15 mouse cellular contexts compared by ENCODE assay signal in genomic region chr9:41523969-41524368, GRCm38 (mm10).
DNase-seq lines count a peak whose midpoint lies in the region; ATAC-seq and TF ChIP-seq lines count a peak whose summit lies in the region.
"Had no signal": no experiment of that assay in that cellular context is flagged by ENCODE, and none has a peak within 500 bp of the region (broad histone marks: within the 10 kb centered on the region; RNA-seq: fewer than 3 reads in every experiment).

No protein-coding gene starts in this region.

- H3K4me2 ChIP-seq in limb, embryonic 12.5 days: no peak overlapping the region
- no peak overlapping the region for H3K4me2 ChIP-seq in hindbrain, embryonic 15.5 days
- H3K4me2 ChIP-seq in neural tube, embryonic 15.5 days: no peak overlapping the region
- H3K4me2 ChIP-seq: heart, embryonic 15.5 days had no signal

- H3K36me3 ChIP-seq in limb, embryonic 12.5 days: peaks cover 9% of the 10 kb centered on the region; the same call in 1 of the 2 replicates
- H3K36me3 ChIP-seq in limb, embryonic 10.5 days: peaks cover 3% of the 10 kb centered on the region; the same call in 1 of the 2 replicates
- no peaks in the 10 kb centered on the region for H3K36me3 ChIP-seq in hindbrain, embryonic 15.5 days
- no peaks in the 10 kb centered on the region for H3K36me3 ChIP-seq in neural tube, embryonic 15.5 days
- H3K36me3 ChIP-seq: heart, embryonic 15.5 days had no signal

- no peaks in the 10 kb centered on the region for H3K27me3 ChIP-seq in limb, embryonic 12.5 days
- H3K27me3 ChIP-seq in limb, embryonic 10.5 days (ENCODE audit: low read depth, poor library complexity, severe bottlenecking): no peaks in the 10 kb centered on the region
- no peaks in the 10 kb centered on the region for H3K27me3 ChIP-seq in hindbrain, embryonic 15.5 days
- H3K27me3 ChIP-seq in neural tube, embryonic 15.5 days (replicated peaks): no peaks in the 10 kb centered on the region
- H3K27me3 ChIP-seq: heart, embryonic 15.5 days had no signal

- WGBS in limb, embryonic 12.5 days: 95% methylated on average over 2 of the region's 2 CpGs
- WGBS in limb, embryonic 10.5 days: 92% methylated on average over 2 of the region's 2 CpGs
- WGBS in hindbrain, embryonic 15.5 days: 98% methylated on average over 2 of the region's 2 CpGs
- WGBS in neural tube, embryonic 15.5 days: 95% methylated on average over 2 of the region's 2 CpGs

- no peak for TF ChIP-seq CTCF in embryonic fibroblast, embryonic 13.5 days (IDR thresholded peaks at IDR 0.05; ENCODE audit: borderline replicate concordance, insufficient read depth, low read length)

- H3K4me1 ChIP-seq in limb, embryonic 12.5 days (replicated peaks): peaks cover 28% of the 10 kb centered on the region
- H3K4me1 ChIP-seq in limb, embryonic 10.5 days: peaks cover 19% of the 10 kb centered on the region
- peaks cover 21% of the 10 kb centered on the region for H3K4me1 ChIP-seq in embryonic fibroblast, embryonic 13.5 days (ENCODE audit: control insufficient read depth, insufficient read depth, low read length)
- H3K4me1 ChIP-seq in hindbrain, embryonic 15.5 days (replicated peaks): peaks cover 33% of the 10 kb centered on the region
- peaks cover 41% of the 10 kb centered on the region for H3K4me1 ChIP-seq in neural tube, embryonic 15.5 days

- TF ChIP-seq POLR2A in embryonic fibroblast, embryonic 13.5 days (IDR thresholded peaks at IDR 0.05; ENCODE audit: low read depth, low read length): no peak; the same call in 1 of the 2 replicates

- H3K9ac ChIP-seq in limb, embryonic 12.5 days (replicated peaks): no peak overlapping the region
- H3K9ac ChIP-seq in hindbrain, embryonic 15.5 days: no peak overlapping the region
- H3K9ac ChIP-seq in neural tube, embryonic 15.5 days (replicated peaks): no peak overlapping the region
- H3K9ac ChIP-seq: heart, embryonic 15.5 days had no signal

- H3K27ac ChIP-seq in limb, embryonic 12.5 days: peak overlapping the region; percentile 64
- no peak overlapping the region for H3K27ac ChIP-seq in limb, embryonic 10.5 days
- H3K27ac ChIP-seq in embryonic fibroblast, embryonic 13.5 days (ENCODE audit: insufficient read depth, low read length): peak overlapping the region; percentile 77
- peak overlapping the region; percentile 83 for H3K27ac ChIP-seq in hindbrain, embryonic 15.5 days (replicated peaks)
- peak overlapping the region; percentile 79 for H3K27ac ChIP-seq in neural tube, embryonic 15.5 days (replicated peaks)

- H3K9me3 ChIP-seq in limb, embryonic 12.5 days: no peaks in the 10 kb centered on the region
- no peaks in the 10 kb centered on the region for H3K9me3 ChIP-seq in limb, embryonic 10.5 days (replicated peaks)
- H3K9me3 ChIP-seq in hindbrain, embryonic 15.5 days: no peaks in the 10 kb centered on the region
- H3K9me3 ChIP-seq in neural tube, embryonic 15.5 days (replicated peaks): no peaks in the 10 kb centered on the region
- H3K9me3 ChIP-seq: heart, embryonic 15.5 days had no signal

- no peak for DNase-seq in limb, embryonic 10.5 days (ENCODE audit: low spot score)
- no peak for DNase-seq in cerebellum, adult 8-10 months
- DNase-seq in spleen, postnatal 4 days (ENCODE audit: low spot score in 2 of 2): no peak
- DNase-seq: cerebellum, adult 11 months; cerebellum, postnatal 36 days; gastrocnemius, adult 2 months; heart, adult 11 months; kidney, adult 9 months; lung, postnatal 4 days; thymus, postnatal 4 days had no signal

- ATAC-seq in limb, embryonic 12.5 days (ENCODE audit: insufficient number of reproducible peaks, insufficient read depth, low FRiP score, low TSS enrichment, low read depth): no peak
- peak; percentile 8; the same call in 1 of the 2 replicates for ATAC-seq in hindbrain, embryonic 15.5 days (ENCODE audit: low FRiP score, low read depth)
- ATAC-seq in neural tube, embryonic 15.5 days (ENCODE audit: low FRiP score): 0 out of 2 replicates have a peak, but pooled peaks have one; percentile 13

- no peak overlapping the region for H3K4me3 ChIP-seq in limb, embryonic 12.5 days (replicated peaks)
- H3K4me3 ChIP-seq in limb, embryonic 10.5 days: no peak overlapping the region
- H3K4me3 ChIP-seq in embryonic fibroblast, embryonic 13.5 days (ENCODE audit: insufficient read depth, low read length): no peak overlapping the region
- no peak overlapping the region for H3K4me3 ChIP-seq in hindbrain, embryonic 15.5 days
- H3K4me3 ChIP-seq in neural tube, embryonic 15.5 days (replicated peaks): no peak overlapping the region
- H3K4me3 ChIP-seq: gastrocnemius, adult 2 months; heart, embryonic 15.5 days had no signal
